Mouse (Mus musculus) kidney, embryonic 15.5 days (tissue): ENCODE measurements around the gene Rack1. TPM values are rescaled to one million over a fixed set of nuclear protein-coding genes. Genes with fewer than 3 reads are reported as not detected.
"Not testable (repeated sequence)": the region's sequence is repeated elsewhere in the genome, so short reads cannot be mapped to it uniquely, and the experiment has no call there.

Source experiments
- ATAC-seq: fragments of 200-750 bp; cut with Nextera tagmentation; replicated peaks from 2 replicates; pipeline ENCODE4 v1.8.0; 2017; ENCODE audit warnings: moderate TSS enrichment; ENCODE audit not compliant: low FRiP score
- H3K27ac ChIP-seq: fragments of 300-500 bp; sonication (generic); 2 replicates; pipeline ENCODE4 v1.5.1; 2015; ENCODE audit warnings: mild to moderate bottlenecking, inconsistent platforms
- H3K27me3 ChIP-seq: fragments of 300-500 bp; sonication (generic); 2 replicates; pipeline ENCODE4 v1.6.1; 2015; ENCODE audit warnings: inconsistent platforms
- H3K36me3 ChIP-seq: fragments of 300-500 bp; sonication (generic); 2 replicates; pipeline ENCODE4 v1.6.1; 2015; ENCODE audit warnings: inconsistent platforms
- H3K4me1 ChIP-seq: fragments of 300-500 bp; sonication (generic); 2 replicates; pipeline ENCODE4 v1.6.1; 2015; ENCODE audit warnings: inconsistent platforms
- H3K4me2 ChIP-seq: fragments of 300-500 bp; sonication (generic); 2 replicates; pipeline ENCODE4 v1.6.1; 2015; ENCODE audit warnings: moderate library complexity, mild to moderate bottlenecking, inconsistent platforms
- H3K4me3 ChIP-seq: fragments of 300-500 bp; sonication (generic); replicated peaks from 2 replicates; pipeline ENCODE4 v1.5.1; 2015; ENCODE audit warnings: mild to moderate bottlenecking, inconsistent platforms
- H3K9ac ChIP-seq: fragments of 300-500 bp; sonication (generic); 2 replicates; pipeline ENCODE4 v1.6.1; 2015; ENCODE audit warnings: mild to moderate bottlenecking, inconsistent platforms
- H3K9me3 ChIP-seq: fragments of 300-500 bp; sonication (generic); replicated peaks from 2 replicates; pipeline ENCODE4 v1.6.1; 2016; ENCODE audit warnings: inconsistent platforms
- WGBS: fragments of 180-500 bp; shearing (Covaris S2); methylation state at CpG from one replicate; pipeline ENCODE4 v1.1.7; 2015; ENCODE audit warnings: mixed read lengths; 5-methylcytosine and 5-hydroxymethylcytosine counted together
- polyA plus RNA-seq: library from polyadenylated mRNA; unstranded; fragments of >200 nt; fragmentation: Nextera tagmentation; extraction: Ambion mirVana; gene quantifications from 2 replicates; pipeline ENCODE4 v1.2.1, GENCODE M21; 2015

Gene Rack1
- polyA plus RNA-seq: 775 and 792 TPM in 2 replicates

DNA sequence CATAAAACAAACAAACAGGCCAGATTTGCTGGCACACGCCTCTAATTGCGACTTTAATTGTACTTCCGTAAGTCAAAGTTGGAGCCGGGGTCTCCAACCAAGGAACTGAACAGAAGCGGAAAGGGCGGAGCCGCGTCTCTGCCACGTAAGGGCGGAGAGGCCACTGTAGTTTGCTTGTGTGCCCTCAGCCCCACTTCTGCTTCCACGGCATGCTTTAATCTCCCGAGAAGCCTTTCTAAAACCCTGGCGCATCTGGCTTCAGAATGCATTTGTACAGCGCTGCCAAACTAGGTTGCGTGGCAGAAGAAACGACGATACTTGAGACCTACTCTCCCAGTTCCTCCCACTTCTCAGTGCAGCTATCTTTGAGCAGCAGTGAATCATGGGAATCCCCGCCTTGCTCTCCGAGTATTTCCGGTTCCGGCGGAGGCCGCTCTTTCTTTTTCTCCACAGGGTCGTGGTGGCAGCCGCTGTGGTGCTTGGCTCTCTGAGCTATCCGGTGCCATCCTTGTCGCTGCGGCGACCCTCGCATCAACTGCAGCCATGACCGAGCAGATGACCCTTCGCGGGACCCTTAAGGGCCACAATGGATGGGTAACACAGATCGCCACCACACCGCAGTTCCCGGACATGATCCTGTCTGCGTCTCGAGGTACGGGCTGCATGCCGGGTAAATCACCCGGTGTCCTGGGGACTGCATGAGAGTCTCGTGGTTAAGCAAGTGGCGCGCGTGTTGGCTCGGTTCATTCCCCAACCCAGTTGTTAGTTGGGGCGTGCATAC is at the start of gene Rack1:
Rack1 (plus strand) TSS at position 412 of the 781 bp plus-strand sequence.
- Histone ChIP-seq H3K4me2 (peak within 1 kb of the TSS; percentile 70), H3K27me3 (no peaks in the 10 kb centered on the region), H3K4me3 (peak within 1 kb of the TSS; percentile 88), H3K4me1 (peaks cover 29% of the 10 kb centered on the region), H3K36me3 (peaks cover 39% of the 10 kb centered on the region), H3K9me3 (no peaks in the 10 kb centered on the region), H3K9ac (peak within 1 kb of the TSS; percentile 86), H3K27ac (peak within 1 kb of the TSS; percentile 99)
- under 1% methylated on average over 47 of the region's 47 CpGs for WGBS
- ATAC-seq: peak; percentile 92

DNA sequence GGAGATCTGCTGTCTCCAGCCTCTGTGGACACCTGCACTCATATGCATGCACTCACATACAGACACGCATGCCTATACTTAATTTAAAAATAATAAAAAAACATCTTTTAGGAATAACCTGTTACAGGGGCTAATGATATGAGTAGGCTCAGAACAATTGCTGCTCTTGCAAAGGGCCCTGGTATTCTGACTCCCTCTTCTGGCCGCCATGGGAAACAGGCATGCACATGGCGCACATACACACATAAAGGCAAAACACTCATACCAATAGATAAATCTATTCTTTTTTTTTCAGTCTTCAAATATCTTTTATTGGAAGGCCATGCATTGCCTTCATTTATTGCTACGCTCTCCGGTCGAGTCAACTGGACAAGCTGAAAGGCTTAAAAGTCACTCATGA is 49.7 kb upstream of the Rack1 start:
- H3K4me2 ChIP-seq: no peak overlapping the region
- no peak for ATAC-seq
- no peaks in the 10 kb centered on the region for H3K4me1 ChIP-seq
- H3K27ac ChIP-seq: no peak overlapping the region
- H3K9ac ChIP-seq: no peak overlapping the region
- H3K27me3 ChIP-seq: no peaks in the 10 kb centered on the region
- H3K9me3 ChIP-seq: no peaks in the 10 kb centered on the region
- no peak overlapping the region for H3K4me3 ChIP-seq
- H3K36me3 ChIP-seq: no peaks in the 10 kb centered on the region
- WGBS: 95% methylated on average over 6 of the region's 6 CpGs

- not testable (repeated sequence) for H3K27ac ChIP-seq, H3K9me3 ChIP-seq, H3K27me3 ChIP-seq, H3K36me3 ChIP-seq, H3K4me1 ChIP-seq, H3K4me3 ChIP-seq, H3K4me2 ChIP-seq, ATAC-seq, H3K9ac ChIP-seq
- 90% methylated on average over 18 of the region's 18 CpGs for WGBS
These were observed 46.6 kb upstream of the Rack1 start for GRCm38 (mm10) chr11:48753534-48753933.

- Histone ChIP-seq H3K27ac (no peak overlapping the region), H3K27me3 (no peaks in the 10 kb centered on the region), H3K9ac (no peak overlapping the region), H3K4me3 (no peak overlapping the region), H3K9me3 (no peaks in the 10 kb centered on the region), H3K4me2 (no peak overlapping the region), H3K36me3 (no peaks in the 10 kb centered on the region), H3K4me1 (no peaks in the 10 kb centered on the region)
- 86% methylated on average over 8 of the region's 8 CpGs for WGBS
- no peak for ATAC-seq
These were observed 41.1 kb upstream of the Rack1 start for GRCm38 (mm10) chr11:48759021-48759420.

DNA sequence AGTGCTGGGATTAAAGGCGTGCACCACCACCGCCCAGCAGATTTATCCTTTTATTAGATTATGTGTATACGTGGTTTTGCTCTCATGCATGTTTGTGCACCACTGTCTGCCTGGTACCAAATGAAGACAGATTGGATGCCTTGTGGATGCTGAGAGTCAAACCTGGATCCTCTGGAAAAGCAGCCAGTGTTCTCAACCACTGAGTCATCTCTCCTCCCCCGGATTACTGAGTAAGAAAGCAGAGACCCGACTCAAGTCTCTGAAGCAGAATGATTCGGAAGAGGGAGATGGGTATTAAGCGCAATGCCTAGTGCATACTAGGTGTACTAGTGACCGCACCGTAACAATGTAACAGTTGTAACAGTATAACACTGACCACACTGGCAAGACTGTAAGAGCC is 36.0 kb upstream of the Rack1 start:
- Histone ChIP-seq H3K27me3 (no peaks in the 10 kb centered on the region), H3K9me3 (no peaks in the 10 kb centered on the region), H3K4me1 (0 out of 2 replicates have a peak, but pooled peaks cover 12% of the 10 kb centered on the region), H3K4me3 (no peak overlapping the region), H3K4me2 (no peak overlapping the region), H3K36me3 (no peaks in the 10 kb centered on the region), H3K27ac (no peak overlapping the region), H3K9ac (no peak overlapping the region)
- no peak for ATAC-seq
- 86% methylated on average over 9 of the region's 9 CpGs for WGBS

- Histone ChIP-seq H3K27me3 (no peaks in the 10 kb centered on the region), H3K27ac (no peak overlapping the region), H3K4me2 (no peak overlapping the region), H3K4me1 (0 out of 2 replicates have a peak, but pooled peaks cover 12% of the 10 kb centered on the region), H3K4me3 (no peak overlapping the region), H3K36me3 (no peaks in the 10 kb centered on the region), H3K9me3 (no peaks in the 10 kb centered on the region), H3K9ac (no peak overlapping the region)
- ATAC-seq: peak; percentile 83
- 47% methylated on average over 14 of the region's 14 CpGs for WGBS
These were observed 32.8 kb upstream of the Rack1 start for GRCm38 (mm10) chr11:48767195-48767876.

DNA sequence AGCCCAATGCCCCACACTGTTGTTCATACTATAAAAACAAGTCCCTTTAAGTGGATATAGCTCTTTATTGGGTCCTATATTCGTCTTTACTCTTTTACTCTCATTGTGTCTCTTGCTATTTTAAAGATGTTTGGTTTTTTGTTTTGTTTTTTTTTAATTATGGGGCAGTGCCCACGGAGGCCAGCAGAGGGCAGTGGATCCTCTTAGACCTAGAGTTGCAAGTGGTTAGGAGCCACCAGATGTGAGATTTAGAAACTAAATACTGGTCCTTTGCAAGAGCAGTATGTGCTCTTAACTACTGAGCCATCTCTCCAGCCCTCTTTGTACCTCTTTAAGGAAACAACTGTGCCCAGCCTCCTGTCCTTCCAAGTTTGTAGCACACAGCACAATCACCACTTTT is 28.4 kb upstream of the Rack1 start:
- Histone ChIP-seq H3K9ac (no peak overlapping the region), H3K4me3 (no peak overlapping the region), H3K4me1 (0 out of 2 replicates have a peak, but pooled peaks cover 4% of the 10 kb centered on the region), H3K4me2 (no peak overlapping the region), H3K36me3 (no peaks in the 10 kb centered on the region), H3K27ac (no peak overlapping the region), H3K27me3 (no peaks in the 10 kb centered on the region), H3K9me3 (no peaks in the 10 kb centered on the region)
- ATAC-seq: no peak
- 20% methylated on average over 2 of the region's 2 CpGs for WGBS

DNA sequence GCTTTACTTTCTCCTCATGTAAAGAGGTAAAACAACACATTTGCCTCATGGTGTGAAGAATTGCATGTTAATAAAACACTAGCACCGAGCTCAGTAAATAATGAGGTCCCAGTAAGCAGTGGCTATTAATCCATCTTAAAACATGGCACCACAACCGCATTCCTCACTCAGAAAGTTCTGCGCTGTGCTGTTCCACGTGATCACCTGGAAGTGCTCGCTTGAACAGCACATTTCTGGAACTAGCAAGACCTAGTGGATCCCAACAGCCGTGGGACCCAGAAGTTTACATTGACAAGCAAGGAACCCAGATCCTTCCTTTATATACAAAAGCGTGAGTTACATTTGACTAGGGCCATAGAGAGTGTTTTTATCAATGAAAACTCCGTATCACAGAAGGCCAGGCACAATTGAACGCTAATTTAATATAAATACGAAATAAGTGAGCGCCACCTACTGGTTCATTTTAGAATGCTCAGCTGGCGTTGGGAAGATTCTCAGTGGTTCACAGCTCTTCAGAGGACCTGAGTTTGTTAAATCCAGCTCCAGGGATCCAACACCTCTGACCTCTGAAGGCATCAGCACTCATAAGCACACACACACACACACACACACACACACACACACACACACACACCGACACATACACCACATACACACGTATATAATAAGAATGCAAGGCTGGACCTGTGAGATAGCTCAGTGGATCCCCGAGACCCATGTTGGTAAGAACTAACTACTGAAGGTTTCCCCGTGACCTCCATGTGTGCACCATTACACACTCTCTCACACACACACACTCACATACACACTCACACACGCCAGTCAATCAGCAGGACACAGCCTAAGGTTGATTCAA is 25.5 kb upstream of the Rack1 start:
- no peak overlapping the region for H3K27ac ChIP-seq
- H3K27me3 ChIP-seq: no peaks in the 10 kb centered on the region
- H3K36me3 ChIP-seq: no peaks in the 10 kb centered on the region
- H3K4me3 ChIP-seq: no peak overlapping the region
- H3K4me1 ChIP-seq: no peaks in the 10 kb centered on the region
- peak; percentile 33; the same call in 1 of the 2 replicates for ATAC-seq
- H3K4me2 ChIP-seq: peak overlapping the region; percentile 48
- H3K9ac ChIP-seq: no peak overlapping the region
- WGBS: 34% methylated on average over 17 of the region's 17 CpGs
- H3K9me3 ChIP-seq: no peaks in the 10 kb centered on the region

DNA sequence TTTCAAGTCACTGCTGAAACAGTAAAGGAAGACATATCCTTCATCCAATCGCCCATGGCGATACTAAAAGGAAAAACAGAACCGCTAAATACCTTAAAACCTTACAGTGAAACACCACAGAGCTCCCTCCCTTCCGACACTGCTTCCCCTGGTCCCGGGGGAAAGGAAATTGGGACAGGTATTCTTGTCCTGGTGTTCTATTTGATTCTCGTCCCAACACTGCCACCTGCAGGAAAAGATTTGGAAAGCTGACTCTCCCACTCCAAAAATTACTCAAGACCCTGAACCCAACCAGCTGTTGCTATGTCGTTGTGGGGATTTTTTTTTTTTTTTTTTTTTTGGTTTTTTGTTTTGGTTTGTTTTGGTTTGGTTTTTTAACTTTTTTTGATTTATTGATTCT is 24.6 kb upstream of the Rack1 start:
- WGBS: 4% methylated on average over 7 of the region's 7 CpGs
- Histone ChIP-seq H3K36me3 (no peaks in the 10 kb centered on the region), H3K27me3 (no peaks in the 10 kb centered on the region), H3K4me2 (peak overlapping the region; percentile 28; the same call in 1 of the 2 replicates), H3K27ac (no peak overlapping the region), H3K9me3 (no peaks in the 10 kb centered on the region), H3K9ac (no peak overlapping the region), H3K4me1 (no peaks in the 10 kb centered on the region), H3K4me3 (no peak overlapping the region)
- ATAC-seq: no peak

- Histone ChIP-seq H3K9ac (no peak overlapping the region), H3K4me2 (no peak overlapping the region), H3K4me3 (no peak overlapping the region), H3K27me3 (no peaks in the 10 kb centered on the region), H3K9me3 (no peaks in the 10 kb centered on the region), H3K27ac (no peak overlapping the region), H3K4me1 (no peaks in the 10 kb centered on the region), H3K36me3 (no peaks in the 10 kb centered on the region)
- WGBS: 52% methylated on average over 9 of the region's 9 CpGs
- 0 out of 2 replicates have a peak, but pooled peaks have one; percentile 17 for ATAC-seq
These were observed 23.5 kb upstream of the Rack1 start for GRCm38 (mm10) chr11:48776664-48777063.

- H3K27me3 ChIP-seq: no peaks in the 10 kb centered on the region
- H3K36me3 ChIP-seq: no peaks in the 10 kb centered on the region
- no peak overlapping the region for H3K9ac ChIP-seq
- H3K4me3 ChIP-seq: no peak overlapping the region
- WGBS: 85% methylated on average over 9 of the region's 9 CpGs
- no peak overlapping the region for H3K27ac ChIP-seq
- no peaks in the 10 kb centered on the region for H3K4me1 ChIP-seq
- H3K4me2 ChIP-seq: no peak overlapping the region
- ATAC-seq: no peak
- H3K9me3 ChIP-seq: no peaks in the 10 kb centered on the region
These were observed 22.8 kb upstream of the Rack1 start for GRCm38 (mm10) chr11:48777303-48777702.

- no peaks in the 10 kb centered on the region for H3K36me3 ChIP-seq
- no peak overlapping the region for H3K9ac ChIP-seq
- no peaks in the 10 kb centered on the region for H3K9me3 ChIP-seq
- 33% methylated on average over 7 of the region's 7 CpGs for whole genome bisulfite sequencing
- no peak overlapping the region for H3K27ac ChIP-seq
- H3K27me3 ChIP-seq: no peaks in the 10 kb centered on the region
- no peak for ATAC-seq
- H3K4me1 ChIP-seq: no peaks in the 10 kb centered on the region
- no peak overlapping the region for H3K4me2 ChIP-seq
- no peak overlapping the region for H3K4me3 ChIP-seq
These were observed 20.7 kb upstream of the Rack1 start for GRCm38 (mm10) chr11:48779450-48779849.
